Mouse (Mus musculus): Measurements from ENCODE around the gene Kcnc3. TPM values are rescaled to one million over a fixed set of nuclear protein-coding genes. Genes with fewer than 3 reads are reported as not detected.
A peak's percentile ranks its signal among the peaks of the same experiment; 100 is the strongest.

The Kcnc3 gene
- polyA plus RNA-seq, 1 experiment from 2014 or later: 2.1 TPM

DNA sequence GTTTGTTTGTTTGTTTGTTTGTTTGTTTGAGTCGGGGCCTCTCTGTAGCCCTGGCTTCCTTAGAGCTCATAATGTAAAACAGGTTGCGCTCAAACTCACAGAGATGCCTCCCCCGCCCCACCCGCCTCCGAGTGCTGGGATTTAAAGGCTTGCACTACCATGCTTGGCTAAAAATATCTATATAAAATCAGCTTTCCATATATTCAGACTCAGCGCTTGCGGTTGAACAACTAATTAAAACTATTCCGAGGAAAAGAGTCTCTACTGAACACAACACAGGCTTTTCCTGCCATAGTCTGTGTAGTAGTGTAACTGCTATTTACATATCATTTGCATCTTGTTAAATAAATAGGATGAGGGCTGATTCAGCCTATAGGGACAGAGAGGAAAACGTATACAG, 46.2 kb downstream of the Kcnc3 start:
- no peak for ATAC-seq (ENCODE audit: borderline replicate concordance, extremely low read depth, low FRiP score, low TSS enrichment)
- Histone ChIP-seq H3K4me1 (no peaks in the 10 kb centered on the region), H3K36me3 (no peaks in the 10 kb centered on the region), H3K9me3 (no peaks in the 10 kb centered on the region), H3K27ac (no peak overlapping the region), H3K9ac (no peak overlapping the region), H3K27me3 (peaks cover 42% of the 10 kb centered on the region), H3K4me2 (no peak overlapping the region), H3K4me3 (no peak overlapping the region)
- WGBS: 83% methylated on average over 9 of the region's 9 CpGs

DNA sequence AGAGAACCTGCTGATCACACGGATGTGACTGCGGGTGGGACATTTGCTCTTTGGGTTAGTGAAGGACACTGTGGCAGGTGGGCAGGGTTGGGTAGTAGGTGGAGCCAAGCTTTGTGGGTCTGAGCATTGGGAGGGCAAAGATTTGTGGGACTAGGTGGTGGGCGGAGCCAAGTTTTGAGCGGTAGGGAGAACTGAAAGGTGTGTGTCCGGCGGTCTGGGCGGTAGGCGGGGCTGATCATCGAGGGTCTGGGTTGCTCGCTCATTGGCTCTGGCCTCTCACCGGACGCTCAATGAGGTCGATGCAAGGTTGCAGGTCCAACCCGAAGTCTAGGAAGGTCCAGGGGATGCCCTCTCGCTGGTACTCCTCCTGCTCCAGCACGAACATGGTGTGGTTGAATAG, 48.2 kb downstream of the Kcnc3 start:
- H3K4me3 ChIP-seq: no peak overlapping the region
- H3K4me1 ChIP-seq: no peaks in the 10 kb centered on the region
- no peak overlapping the region for H3K4me2 ChIP-seq
- WGBS: 9% methylated on average over 16 of the region's 16 CpGs
- no peaks in the 10 kb centered on the region for H3K36me3 ChIP-seq
- peaks cover 41% of the 10 kb centered on the region for H3K27me3 ChIP-seq
- ATAC-seq (ENCODE audit: borderline replicate concordance, extremely low read depth, low FRiP score, low TSS enrichment): no peak
- H3K27ac ChIP-seq: no peak overlapping the region
- no peak overlapping the region for H3K9ac ChIP-seq
- H3K9me3 ChIP-seq: no peaks in the 10 kb centered on the region

DNA sequence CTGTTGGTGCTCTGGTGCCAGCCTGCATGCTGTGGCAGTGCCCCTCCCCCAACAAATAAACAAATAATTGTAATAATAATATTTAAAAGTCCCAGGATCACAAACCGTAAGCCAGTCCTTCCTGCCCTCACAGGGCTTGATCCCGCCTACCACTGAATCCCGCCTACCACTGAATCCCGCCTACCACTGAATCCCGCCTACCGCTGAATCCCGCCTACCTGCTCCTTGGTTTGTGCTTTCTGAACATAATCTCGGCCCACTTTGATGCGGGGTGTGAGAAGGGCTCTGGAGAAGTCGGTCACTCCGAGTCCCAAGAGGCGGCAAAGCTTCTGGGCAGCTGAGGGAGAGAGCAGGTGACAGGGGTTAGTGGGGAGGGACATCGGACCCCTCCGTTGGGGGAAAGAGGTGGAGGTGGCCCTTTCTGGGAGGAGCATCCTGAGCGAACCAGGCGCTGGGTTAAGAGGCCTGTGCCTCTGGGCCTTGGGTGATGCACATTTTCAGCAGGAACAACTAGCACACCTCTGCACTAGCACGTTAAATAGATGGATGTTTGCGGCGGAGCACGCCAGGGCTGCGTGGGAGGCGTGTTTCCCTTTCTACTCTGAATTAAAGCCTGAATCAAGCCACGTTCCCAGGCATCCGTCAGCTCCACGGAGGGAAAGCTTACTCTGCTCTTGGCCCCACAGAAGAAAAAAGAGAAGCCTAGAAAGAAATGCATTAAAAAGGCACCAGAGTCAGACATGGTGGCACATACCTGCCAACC, 50.6 kb downstream of the Kcnc3 start:
- no peaks in the 10 kb centered on the region for H3K36me3 ChIP-seq
- WGBS: 19% methylated on average over 25 of the region's 25 CpGs
- peak overlapping the region; percentile 21 for H3K4me2 ChIP-seq
- no peak overlapping the region for H3K27ac ChIP-seq
- H3K9ac ChIP-seq: no peak overlapping the region
- no peaks in the 10 kb centered on the region for H3K9me3 ChIP-seq
- no peak for ATAC-seq (ENCODE audit: borderline replicate concordance, extremely low read depth, low FRiP score, low TSS enrichment)
- H3K4me1 ChIP-seq: peaks cover 5% of the 10 kb centered on the region; the same call in 1 of the 2 replicates
- peaks cover 55% of the 10 kb centered on the region for H3K27me3 ChIP-seq
- H3K4me3 ChIP-seq: no peak overlapping the region

DNA sequence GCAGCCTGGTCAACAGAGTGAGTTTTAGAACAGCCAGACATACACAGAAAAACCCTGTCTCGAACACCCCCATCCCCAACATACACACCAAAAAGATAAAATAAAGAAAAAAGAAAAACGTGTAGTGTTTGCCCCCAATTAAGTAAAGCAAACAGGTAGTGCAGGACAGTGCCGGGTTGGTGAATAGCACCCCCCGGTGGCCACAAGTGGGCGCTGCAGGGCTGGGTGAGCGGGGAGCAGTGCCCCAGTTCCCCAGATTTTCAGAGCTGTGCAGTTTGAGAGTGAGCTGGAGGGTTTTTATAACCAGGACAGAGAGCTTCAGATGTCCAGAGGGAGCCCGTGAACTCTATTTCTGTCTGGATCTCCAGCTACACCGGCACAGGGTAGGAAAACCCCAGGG, 51.4 kb downstream of the Kcnc3 start:
- H3K27ac ChIP-seq: no peak overlapping the region
- H3K4me2 ChIP-seq: no peak overlapping the region
- peaks cover 7% of the 10 kb centered on the region; the same call in 1 of the 2 replicates for H3K4me1 ChIP-seq
- no peaks in the 10 kb centered on the region for H3K36me3 ChIP-seq
- ATAC-seq (ENCODE audit: borderline replicate concordance, extremely low read depth, low FRiP score, low TSS enrichment): no peak
- H3K27me3 ChIP-seq: peaks cover 57% of the 10 kb centered on the region
- 31% methylated on average over 8 of the region's 8 CpGs for WGBS
- H3K9me3 ChIP-seq: no peaks in the 10 kb centered on the region
- H3K9ac ChIP-seq: no peak overlapping the region
- H3K4me3 ChIP-seq: no peak overlapping the region

DNA sequence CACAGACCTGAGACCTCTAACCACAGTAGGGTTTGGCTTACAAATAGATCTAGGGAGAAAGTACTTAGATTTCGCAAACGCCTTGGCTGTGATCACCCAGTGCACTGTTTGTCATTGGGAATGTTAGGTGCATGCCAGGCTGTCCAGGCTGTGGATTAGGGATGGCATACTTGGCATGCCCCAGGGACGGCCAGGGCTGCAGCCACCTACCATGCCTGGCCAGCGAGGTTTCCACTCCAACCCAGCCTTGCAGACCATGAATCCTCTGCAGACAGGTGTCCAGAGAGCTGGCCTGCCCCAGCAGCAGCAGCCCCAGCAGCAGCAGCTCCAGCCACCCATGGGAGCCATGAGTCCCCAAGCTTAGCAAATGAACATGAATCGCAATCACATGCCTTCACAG, 54.8 kb downstream of the Kcnc3 start:
- Histone ChIP-seq H3K4me1 (peaks cover 11% of the 10 kb centered on the region), H3K36me3 (no peaks in the 10 kb centered on the region), H3K9me3 (no peaks in the 10 kb centered on the region), H3K9ac (no peak overlapping the region), H3K4me2 (no peak overlapping the region), H3K4me3 (no peak overlapping the region), H3K27me3 (peaks cover 35% of the 10 kb centered on the region), H3K27ac (no peak overlapping the region)
- no peak for ATAC-seq (ENCODE audit: borderline replicate concordance, extremely low read depth, low FRiP score, low TSS enrichment)
- 71% methylated on average over 5 of the region's 5 CpGs for whole genome bisulfite sequencing

DNA sequence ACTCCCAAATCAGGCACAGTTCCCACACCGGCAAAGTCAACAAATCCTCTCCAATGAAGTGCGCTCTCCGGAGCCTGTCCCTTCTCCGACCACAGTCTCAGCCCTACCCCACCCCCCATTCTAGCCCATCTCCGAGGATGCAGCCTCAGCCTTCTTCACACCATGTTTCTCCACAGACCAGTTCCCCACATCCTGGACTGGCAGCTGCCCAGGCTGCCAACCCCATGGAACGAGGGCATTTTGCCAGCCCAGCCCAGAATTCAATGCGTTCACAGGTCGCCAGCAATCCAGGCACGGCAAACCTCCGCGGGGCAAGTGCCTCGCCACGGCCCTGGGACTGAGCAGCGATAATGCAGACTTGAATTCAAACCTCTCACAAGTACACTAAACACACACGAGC, 55.5 kb downstream of the Kcnc3 start:
- peaks cover 11% of the 10 kb centered on the region for H3K4me1 ChIP-seq
- no peaks in the 10 kb centered on the region for H3K9me3 ChIP-seq
- H3K36me3 ChIP-seq: no peaks in the 10 kb centered on the region
- H3K9ac ChIP-seq: no peak overlapping the region
- H3K27ac ChIP-seq: no peak overlapping the region
- H3K4me3 ChIP-seq: no peak overlapping the region
- H3K27me3 ChIP-seq: peaks cover 28% of the 10 kb centered on the region
- H3K4me2 ChIP-seq: no peak overlapping the region
- WGBS: 15% methylated on average over 15 of the region's 15 CpGs
- ATAC-seq (ENCODE audit: borderline replicate concordance, extremely low read depth, low FRiP score, low TSS enrichment): no peak

DNA sequence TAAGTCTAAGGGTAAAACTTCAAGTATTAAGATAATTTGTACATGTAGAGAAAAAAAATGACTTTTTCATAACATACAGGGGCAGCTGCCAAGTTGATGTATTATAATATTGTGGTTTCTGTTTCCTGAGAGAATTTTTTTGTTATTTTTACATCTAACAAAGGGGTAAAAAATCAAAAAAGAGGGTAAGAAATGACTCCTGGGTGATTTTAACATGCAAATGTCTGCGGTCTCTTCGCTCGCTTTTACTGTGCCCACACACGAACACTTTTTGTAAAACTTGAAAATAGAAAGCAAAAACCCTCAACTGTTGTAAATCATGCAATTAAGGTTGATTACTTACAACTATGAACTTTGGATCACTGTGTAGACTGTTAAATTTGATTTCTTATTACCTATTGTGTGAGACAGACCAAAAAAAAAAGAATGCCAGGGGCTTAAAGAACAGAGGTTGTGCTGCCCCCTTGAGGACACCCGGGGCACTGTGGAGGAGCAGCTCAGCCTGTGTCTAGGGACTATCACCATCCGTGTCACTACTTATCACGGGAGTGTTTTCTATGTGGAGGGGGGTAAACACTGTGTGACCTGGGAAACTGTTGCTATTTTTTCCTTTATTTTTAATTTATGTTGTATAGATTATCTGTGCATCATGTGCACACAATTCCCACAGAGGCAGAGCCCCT, 56.7 kb downstream of the Kcnc3 start:
- Histone ChIP-seq H3K9ac (no peak overlapping the region), H3K9me3 (no peaks in the 10 kb centered on the region), H3K27me3 (peaks cover 17% of the 10 kb centered on the region), H3K4me3 (no peak overlapping the region), H3K36me3 (no peaks in the 10 kb centered on the region), H3K4me1 (peaks cover 11% of the 10 kb centered on the region), H3K4me2 (no peak overlapping the region), H3K27ac (no peak overlapping the region)
- no peak for ATAC-seq (ENCODE audit: borderline replicate concordance, extremely low read depth, low FRiP score, low TSS enrichment)
- WGBS: 53% methylated on average over 7 of the region's 7 CpGs

DNA sequence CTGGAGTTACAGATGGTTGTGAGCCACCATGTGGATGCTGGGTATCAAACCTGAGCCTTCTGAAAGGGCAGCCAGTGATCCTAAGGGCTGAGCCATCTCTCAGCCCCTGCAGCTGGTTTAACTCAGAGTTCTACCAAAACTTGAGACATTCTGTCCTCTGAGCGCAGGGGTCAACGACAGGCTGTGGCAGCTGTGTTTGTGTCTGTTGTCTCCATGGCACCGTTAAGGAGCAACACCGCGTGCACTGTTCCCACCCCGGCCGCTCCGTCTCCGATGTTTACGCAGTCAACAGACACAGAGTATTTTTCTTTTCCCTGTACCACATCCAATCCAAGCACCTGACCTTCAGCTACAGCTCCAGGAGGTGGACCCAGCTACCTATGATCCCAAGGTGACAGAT, 57.3 kb downstream of the Kcnc3 start:
- Histone ChIP-seq H3K9me3 (no peaks in the 10 kb centered on the region), H3K9ac (no peak overlapping the region), H3K4me3 (no peak overlapping the region), H3K36me3 (no peaks in the 10 kb centered on the region), H3K4me2 (no peak overlapping the region), H3K4me1 (peaks cover 11% of the 10 kb centered on the region), H3K27ac (no peak overlapping the region), H3K27me3 (peaks cover 17% of the 10 kb centered on the region)
- ATAC-seq (ENCODE audit: borderline replicate concordance, extremely low read depth, low FRiP score, low TSS enrichment): no peak
- 23% methylated on average over 10 of the region's 10 CpGs for whole genome bisulfite sequencing

DNA sequence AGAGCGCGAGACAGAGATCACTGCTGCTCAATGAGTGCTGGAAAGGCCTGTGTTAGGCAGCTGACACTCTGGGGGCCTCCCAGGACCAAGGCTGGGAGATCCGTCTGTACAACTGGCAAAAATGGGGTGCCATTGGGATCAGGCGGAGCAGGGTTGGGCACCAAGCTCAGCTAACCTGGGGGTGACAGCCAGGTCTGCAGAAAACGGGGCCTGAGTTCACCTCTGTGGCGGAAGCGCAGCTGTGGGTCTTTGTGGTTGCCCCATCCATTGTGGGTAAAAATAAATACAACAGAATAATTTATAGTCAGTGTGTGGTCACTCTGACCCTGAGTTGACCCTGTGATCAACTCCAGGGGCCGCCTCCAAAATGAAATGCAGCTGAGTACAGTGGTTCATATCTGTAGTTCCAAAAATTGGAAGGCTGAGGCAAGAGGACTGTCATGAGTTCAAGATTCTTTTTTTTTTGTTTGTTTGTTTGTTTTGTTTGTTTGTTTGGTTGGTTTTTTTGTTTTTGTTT, 58.7 kb downstream of the Kcnc3 start:
- Histone ChIP-seq H3K36me3 (no peaks in the 10 kb centered on the region), H3K4me2 (no peak overlapping the region), H3K9ac (no peak overlapping the region), H3K27ac (no peak overlapping the region), H3K9me3 (no peaks in the 10 kb centered on the region), H3K27me3 (peaks cover 17% of the 10 kb centered on the region), H3K4me1 (peaks cover 11% of the 10 kb centered on the region), H3K4me3 (no peak overlapping the region)
- no peak for ATAC-seq (ENCODE audit: borderline replicate concordance, extremely low read depth, low FRiP score, low TSS enrichment)
- 66% methylated on average over 8 of the region's 8 CpGs for WGBS

DNA sequence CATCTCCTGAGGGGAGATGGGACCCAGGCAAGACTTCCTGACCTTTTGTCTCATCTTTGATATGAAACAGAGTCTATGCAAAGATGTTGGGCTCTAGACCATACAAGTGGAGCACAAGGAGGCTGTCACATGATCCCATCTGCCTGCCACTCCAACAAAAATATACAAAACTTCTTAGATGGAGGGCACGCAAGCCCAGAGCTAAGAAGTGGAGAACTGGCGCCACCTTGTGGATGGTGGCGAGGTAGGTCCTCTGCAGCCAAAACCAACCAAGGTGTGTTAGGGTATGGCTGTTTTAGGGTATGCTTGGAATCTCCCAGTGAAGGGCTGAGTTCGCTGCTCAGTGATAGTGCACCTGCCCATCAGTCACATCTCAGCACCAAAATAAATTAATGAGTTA, 59.5 kb downstream of the Kcnc3 start:
- Histone ChIP-seq H3K36me3 (no peaks in the 10 kb centered on the region), H3K27me3 (peaks cover 12% of the 10 kb centered on the region), H3K27ac (no peak overlapping the region), H3K4me1 (peaks cover 11% of the 10 kb centered on the region), H3K9me3 (no peaks in the 10 kb centered on the region), H3K9ac (no peak overlapping the region), H3K4me3 (no peak overlapping the region), H3K4me2 (no peak overlapping the region)
- 12% methylated on average over 4 of the region's 4 CpGs for WGBS
- no peak for ATAC-seq (ENCODE audit: borderline replicate concordance, extremely low read depth, low FRiP score, low TSS enrichment)

DNA sequence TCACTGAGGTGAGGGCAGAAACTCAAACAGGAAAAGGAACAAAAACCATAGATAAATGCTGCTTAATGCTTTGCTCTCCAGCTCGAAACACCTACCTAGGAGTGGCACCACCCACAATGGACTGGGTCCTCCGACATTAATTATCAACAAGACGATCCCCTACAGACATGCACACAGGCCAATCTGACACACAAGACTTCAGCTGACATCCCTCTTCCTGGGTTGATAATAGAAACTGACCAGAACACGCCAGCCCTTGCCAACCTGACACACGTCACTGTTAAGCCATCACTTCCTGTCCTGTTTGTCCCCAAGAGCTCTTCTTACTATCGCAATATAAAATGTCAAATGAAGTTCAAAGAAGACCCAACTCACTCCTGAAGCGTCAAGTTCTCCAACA, 61.0 kb downstream of the Kcnc3 start:
- 65% methylated on average over 7 of the region's 7 CpGs for WGBS
- no peaks in the 10 kb centered on the region for H3K36me3 ChIP-seq
- H3K9ac ChIP-seq: no peak overlapping the region

DNA sequence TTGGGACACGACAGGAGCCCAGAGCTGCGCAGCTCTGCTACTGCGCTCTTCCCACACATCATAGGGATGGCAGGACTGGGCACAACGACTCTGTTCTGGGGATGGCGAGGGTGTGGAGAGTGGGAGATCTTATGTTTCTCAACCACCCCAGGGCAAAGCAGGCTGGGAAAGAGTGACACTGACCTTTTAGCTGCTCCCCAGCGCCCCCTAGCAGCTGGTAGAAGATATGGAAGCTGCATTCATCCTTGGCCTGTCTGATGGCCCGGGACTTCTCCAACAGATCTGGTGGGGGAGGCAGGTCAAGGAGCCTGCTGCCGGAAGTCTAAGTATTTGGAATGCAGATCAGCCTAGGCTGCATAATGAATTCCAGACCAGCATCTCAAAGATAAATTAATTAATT, 63.3 kb downstream of the Kcnc3 start:
- Histone ChIP-seq H3K4me2 (no peak overlapping the region), H3K4me1 (peaks cover 4% of the 10 kb centered on the region; the same call in 1 of the 2 replicates), H3K36me3 (no peaks in the 10 kb centered on the region), H3K27me3 (no peaks in the 10 kb centered on the region), H3K27ac (no peak overlapping the region), H3K4me3 (no peak overlapping the region), H3K9me3 (no peaks in the 10 kb centered on the region), H3K9ac (no peak overlapping the region)
- no peak for ATAC-seq (ENCODE audit: borderline replicate concordance, extremely low read depth, low FRiP score, low TSS enrichment)
- WGBS: 50% methylated on average over 8 of the region's 8 CpGs

More for the DNA sequence above, 61.0 kb downstream of the Kcnc3 start:
- H3K4me3 ChIP-seq: no peak overlapping the region
- H3K27me3 ChIP-seq: no peaks in the 10 kb centered on the region
- H3K4me2 ChIP-seq: no peak overlapping the region
- H3K4me1 ChIP-seq: peaks cover 4% of the 10 kb centered on the region; the same call in 1 of the 2 replicates
- H3K27ac ChIP-seq: no peak overlapping the region
- no peaks in the 10 kb centered on the region for H3K9me3 ChIP-seq
- ATAC-seq (ENCODE audit: borderline replicate concordance, extremely low read depth, low FRiP score, low TSS enrichment): no peak
